Mouse (Mus musculus) lung, adult 18-20 months (tissue): ENCODE measurements around the gene Smndc1.

Experiments
- DNase-seq, 2 experiments: peaks; one replicate each; pipeline ENCODE4 v3.0.0; 2022; ENCODE audit warnings: mixed read lengths in 2 of 2

Gene Smndc1

DNA sequence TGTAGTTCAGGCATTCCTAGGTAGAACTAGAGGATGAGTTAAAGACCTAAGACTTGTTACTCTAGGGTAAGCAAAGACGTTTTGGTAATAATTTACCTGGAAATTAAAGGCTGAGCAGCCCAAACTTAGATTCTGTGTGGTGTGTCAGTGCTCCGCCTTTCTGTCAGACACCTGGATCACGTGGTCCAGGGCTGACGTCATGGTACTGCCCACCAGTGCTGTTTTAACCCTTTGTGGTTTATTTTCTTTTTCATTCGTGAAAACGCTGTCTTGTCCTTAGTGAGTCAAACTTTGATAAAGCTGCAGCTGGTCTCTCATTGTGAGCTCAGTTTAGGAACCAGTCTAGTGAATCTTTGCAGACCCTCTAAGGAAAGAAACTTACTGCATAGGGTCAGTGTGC, 50.0 kb downstream of the Smndc1 start:
- DNase-seq, result no peak

DNA sequence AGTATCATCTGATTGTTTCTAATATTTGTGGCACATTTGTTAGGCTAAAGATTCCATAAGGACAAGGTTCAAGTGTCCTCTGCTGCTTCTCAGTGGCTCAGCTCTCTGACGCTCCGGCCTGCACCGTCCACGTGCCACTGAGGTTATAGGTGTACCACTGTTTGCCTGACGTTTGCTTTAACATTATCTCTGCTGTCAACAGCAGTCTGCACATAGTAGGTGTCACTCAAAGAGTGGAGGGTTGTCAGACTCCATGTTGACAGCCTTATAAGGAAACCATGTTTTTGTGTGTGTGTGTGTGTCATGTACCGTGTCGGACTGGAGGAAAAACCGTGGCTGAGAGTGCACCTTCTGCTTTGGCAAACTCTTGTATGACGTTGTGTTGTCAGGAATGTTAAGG, 55.1 kb downstream of the Smndc1 start:
- no peak for DNase-seq

GRCm38 (mm10) chr19:53333730-53334129, 56.6 kb downstream of the Smndc1 start:
- DNase-seq, result no peak

DNA sequence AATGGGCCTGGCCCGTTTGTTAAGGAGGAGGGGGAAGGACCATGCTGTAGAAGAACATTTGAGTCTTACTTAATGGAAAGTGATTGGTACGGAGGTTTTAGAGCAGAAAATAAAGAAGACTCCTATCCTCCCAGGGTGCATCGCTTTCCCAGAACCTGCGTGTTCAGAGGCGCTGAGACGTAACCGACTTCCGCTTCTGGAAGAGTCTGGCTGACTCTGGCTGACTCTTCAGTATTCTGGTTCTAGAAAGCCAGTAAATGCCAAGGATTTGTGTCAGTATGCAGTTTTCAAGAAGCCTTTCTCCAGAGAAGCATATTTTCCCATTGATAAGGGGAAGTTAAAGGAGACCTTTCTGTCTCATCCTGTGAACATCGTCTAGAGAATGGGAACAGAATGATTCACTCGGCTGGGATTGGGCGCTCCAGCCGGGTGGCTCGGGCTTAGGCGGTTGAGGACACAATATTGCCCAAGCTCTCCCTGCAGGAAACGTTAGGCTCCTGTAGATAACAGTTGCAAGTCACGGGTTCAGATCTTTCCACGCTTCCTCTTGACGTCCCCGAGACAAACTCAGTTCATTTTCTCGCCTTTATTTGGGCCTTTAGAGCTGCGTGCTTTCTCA, 58.4 kb downstream of the Smndc1 start:
- DNase-seq, result no peak

GRCm38 (mm10) chr19:53329992-53330381, 60.4 kb downstream of the Smndc1 start:
- peak; percentile 83 to 85 for DNase-seq
